Mouse (Mus musculus): Measurements from ENCODE around the gene Car5a.

DNA sequence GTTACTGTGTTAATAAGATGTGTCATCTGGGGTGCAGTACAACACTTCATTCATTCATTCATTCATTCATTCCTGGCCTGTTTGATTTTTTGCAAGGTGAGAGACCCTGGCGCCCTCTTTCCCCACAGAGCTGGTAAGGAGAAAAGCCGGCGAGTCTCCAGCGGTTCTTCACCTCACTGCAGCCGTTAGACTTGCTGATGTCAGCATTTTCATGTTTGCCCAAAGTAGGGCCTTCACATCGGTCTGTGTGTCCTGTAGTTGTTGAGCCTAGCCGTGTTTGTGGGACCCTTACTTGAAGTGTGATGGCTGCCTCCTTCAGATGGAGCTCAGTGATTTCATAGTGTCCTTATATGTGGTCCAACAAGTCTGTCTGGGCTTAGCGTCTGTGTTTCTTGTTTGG lies 25.5 kb upstream of the Car5a start:
- no peak for TF ChIP-seq TAL1 (IDR thresholded peaks at IDR 0.05; ENCODE audit: low read length)
- no peak for TF ChIP-seq GATA1 (IDR thresholded peaks at IDR 0.05; ENCODE audit: low read length)

All from erythroblast, embryonic 14.5 days (primary cell).